Mouse (Mus musculus) heart, adult 18-20 months (tissue): ENCODE measurements around the gene Tmem50a. TPM values are rescaled to one million over a fixed set of nuclear protein-coding genes. Genes with fewer than 3 reads are reported as not detected.

ENCODE experiments used
- DNase-seq, 2 experiments: peaks; one replicate each; pipeline ENCODE4 v3.0.0; 2021 to 2022; ENCODE audit warnings: mixed read lengths in 1 of 2
- total RNA-seq, 2 experiments: library from RNA; stranded (reverse); gene quantifications; 2 replicates each; pipeline ENCODE4 v1.2.3; 2021

The Tmem50a gene
- total RNA-seq, 2 experiments from 2014 or later = 61.9 to 65.3 TPM

GRCm38 (mm10) chr4:134876171-134876570, 38.7 kb downstream of the Tmem50a start:
- no peak for DNase-seq

GRCm38 (mm10) chr4:134871950-134872349, 42.9 kb downstream of the Tmem50a start:
- DNase-seq = no peak

GRCm38 (mm10) chr4:134871477-134871876, 43.3 kb downstream of the Tmem50a start:
- no peak for DNase-seq

GRCm38 (mm10) chr4:134869815-134870375, 44.9 kb downstream of the Tmem50a start:
- DNase-seq = no peak

GRCm38 (mm10) chr4:134869068-134869730, 45.6 kb downstream of the Tmem50a start:
- no peak for DNase-seq

DNA sequence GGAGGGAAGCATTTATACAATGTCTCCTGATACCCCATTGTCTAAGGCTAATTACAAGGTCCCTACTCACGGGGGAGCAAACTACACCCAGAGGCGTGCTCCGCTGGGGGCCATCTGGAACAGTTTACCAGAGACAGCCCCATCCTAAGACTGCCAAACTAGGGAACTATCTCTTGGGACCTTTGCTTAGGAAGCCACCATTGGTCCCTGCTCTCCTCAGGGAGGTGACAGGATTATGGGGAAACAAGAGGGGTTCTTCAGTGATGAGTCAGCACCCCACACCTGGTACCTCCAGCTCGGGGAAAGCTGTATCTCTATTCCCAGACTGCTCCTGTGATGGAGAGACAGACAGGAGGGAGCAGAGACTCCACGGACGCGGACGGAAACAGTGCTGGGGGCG, 46.3 kb downstream of the Tmem50a start:
- DNase-seq = no peak

DNA sequence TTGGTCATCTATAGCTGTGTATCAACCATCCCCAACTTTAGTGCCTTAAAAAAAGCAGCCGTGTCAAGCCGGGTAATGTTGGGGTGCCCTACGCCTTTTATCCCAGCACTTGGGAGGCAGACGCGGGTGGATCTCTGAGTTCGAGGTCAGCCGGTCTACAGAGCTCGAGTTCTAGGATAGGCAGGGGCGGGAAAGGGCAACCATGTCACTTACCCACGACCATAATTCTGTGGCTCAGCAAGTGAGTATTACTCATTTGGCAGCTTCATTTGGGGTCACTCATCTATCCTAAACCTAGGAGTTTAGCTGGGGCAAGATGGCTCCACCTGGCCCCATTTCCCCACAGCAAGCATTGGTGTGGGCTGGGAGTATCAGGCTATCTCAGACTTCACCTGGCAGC, 46.8 kb downstream of the Tmem50a start:
- DNase-seq = no peak

DNA sequence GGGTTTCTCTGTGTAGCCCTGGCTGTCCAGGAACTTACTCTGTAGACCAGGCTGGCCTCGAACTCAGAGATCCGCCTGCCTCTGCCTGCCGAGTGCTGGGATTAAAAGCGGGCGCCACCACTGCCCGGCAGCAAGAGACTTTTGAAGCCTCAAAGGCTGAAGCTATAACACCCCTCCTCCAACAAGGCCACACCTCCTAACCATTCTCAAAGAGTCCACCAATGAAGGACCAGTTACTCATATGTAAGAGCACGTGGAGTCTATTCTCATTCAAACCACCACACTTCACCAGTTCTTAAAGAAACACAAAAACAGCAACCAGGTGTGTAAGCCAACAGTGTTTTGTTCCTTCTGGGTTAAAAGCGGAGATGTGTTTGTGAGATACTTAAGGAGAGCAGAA, 47.2 kb downstream of the Tmem50a start:
- no peak for DNase-seq

GRCm38 (mm10) chr4:134867213-134867612, 47.6 kb downstream of the Tmem50a start:
- DNase-seq = no peak

GRCm38 (mm10) chr4:134865789-134866188, 49.0 kb downstream of the Tmem50a start:
- DNase-seq = no peak

DNA sequence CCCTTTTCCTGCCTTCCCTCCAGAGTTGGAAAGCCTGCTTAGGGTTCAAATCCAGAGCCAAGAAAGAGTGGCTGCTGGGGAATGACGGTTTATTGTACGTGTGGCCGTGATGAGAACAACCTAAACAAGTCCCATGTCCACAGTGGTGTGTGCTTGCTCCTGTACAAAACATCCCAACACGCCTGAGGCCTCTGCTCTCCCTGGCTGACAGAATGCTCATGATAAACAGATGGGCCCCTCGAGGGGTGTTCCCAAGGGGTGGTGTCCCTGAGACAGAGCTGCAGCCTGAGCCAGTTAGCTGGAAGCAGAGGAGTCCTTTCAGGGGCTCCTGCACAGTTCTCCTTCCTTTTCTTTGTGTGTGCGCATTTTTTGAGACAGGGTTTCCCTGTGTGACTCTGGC, 49.5 kb downstream of the Tmem50a start:
- DNase-seq = no peak

DNA sequence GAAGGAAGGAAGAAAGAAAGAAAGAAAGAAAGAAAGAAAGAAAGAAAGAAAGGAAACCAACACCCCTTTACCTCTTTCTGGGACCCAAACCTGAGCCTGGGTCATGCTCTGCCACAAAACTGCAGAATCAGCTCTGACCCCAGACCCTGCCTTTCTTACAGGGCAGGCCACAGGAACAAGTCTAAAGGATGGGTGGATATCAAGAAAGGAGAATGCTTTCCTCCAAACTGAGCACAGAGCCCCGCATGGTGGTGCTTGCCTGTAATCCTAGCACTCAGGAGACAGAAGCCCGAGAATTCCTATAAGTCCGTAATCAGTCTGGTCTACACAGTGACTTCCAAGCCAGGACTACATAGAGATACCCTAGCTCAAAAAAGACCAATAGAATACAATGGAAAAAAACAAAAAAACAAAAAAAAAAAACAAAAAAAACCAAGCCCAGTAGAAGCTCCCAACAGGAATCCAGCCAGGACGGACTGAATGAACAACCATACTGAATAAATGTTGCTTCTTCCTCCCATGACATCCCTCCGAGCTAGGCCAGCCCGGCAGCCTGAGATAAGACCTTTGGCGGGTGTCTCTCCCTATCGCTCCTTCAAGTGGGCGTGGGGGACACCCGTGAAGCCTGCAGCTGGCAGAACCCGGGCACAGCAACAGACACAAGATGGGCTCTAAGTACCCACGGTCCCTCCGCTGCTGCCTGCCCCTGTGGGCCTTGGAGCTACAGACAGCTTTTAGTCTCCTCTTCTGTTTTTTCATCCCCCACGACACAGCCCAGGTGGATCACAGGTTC, 50.7 kb downstream of the Tmem50a start, which contains the start of gene Rhd:
Rhd (plus strand) TSS at position 600 of the 793 bp plus-strand sequence.
- no peak for DNase-seq

DNA sequence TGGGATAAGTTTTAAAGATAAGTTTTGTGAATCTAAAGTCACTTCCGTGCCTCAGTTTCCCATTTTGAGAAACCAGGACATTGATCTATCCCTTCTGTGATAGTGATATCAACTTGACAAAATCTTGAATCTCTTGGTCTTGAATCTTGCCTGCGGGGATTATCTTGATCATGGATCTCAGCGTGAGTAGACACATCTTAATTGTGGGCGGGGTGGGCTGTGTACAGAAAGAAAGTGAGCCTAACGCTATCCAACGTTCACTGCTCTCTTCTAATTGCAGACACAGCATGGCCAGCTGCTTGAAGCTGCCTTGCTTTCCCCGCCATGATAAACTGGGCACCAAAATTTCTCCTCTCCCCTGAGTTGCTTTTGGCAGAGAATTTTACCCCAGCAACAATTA, 51.8 kb downstream of the Tmem50a start:
- no peak for DNase-seq

- no peak for DNase-seq
These were observed 52.9 kb downstream of the Tmem50a start for GRCm38 (mm10) chr4:134861884-134862283.

GRCm38 (mm10) chr4:134858494-134858893, 56.3 kb downstream of the Tmem50a start:
- DNase-seq = no peak

DNA sequence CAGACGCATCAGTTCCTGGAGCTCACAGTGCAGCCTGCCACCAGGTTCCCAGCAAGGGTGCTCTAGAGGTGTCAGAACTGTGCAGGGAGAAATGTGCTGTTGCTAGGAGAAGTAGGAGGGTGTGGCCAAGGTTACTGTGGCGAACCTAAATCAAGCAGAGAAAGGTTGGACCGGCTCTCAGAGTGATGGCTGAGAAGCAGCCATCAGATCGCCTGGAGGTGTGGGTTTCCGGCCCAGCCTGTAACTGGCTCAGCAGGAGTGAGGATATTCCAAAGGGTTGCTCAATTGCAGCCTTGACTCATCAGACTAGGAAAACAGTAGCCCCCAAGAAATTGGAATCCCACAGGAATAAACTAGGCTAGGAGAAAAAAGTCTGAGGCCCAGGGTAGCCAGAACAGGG, 58.3 kb downstream of the Tmem50a start:
- no peak for DNase-seq

DNA sequence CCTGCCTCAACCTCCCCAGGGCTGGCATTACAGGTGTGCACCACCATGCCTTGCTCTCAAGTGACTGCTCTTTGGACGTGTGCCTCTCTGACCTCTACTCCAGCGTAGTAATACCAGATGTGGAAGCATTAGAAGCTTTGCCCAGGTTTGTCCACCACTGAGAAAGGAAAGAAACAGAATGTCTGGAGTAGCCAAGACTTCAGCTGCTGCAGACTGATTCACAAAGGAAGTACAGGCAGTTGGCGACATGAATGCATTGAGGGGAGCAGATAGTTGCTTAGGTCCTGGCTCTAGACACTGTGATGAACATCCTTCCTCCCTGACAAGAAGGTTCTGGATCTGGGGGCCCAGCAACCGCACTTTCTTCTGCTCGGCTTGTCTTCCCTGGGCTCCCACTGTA, 58.8 kb downstream of the Tmem50a start:
- no peak for DNase-seq

- DNase-seq = no peak
These were observed 59.5 kb downstream of the Tmem50a start for GRCm38 (mm10) chr4:134855371-134855770.

DNA sequence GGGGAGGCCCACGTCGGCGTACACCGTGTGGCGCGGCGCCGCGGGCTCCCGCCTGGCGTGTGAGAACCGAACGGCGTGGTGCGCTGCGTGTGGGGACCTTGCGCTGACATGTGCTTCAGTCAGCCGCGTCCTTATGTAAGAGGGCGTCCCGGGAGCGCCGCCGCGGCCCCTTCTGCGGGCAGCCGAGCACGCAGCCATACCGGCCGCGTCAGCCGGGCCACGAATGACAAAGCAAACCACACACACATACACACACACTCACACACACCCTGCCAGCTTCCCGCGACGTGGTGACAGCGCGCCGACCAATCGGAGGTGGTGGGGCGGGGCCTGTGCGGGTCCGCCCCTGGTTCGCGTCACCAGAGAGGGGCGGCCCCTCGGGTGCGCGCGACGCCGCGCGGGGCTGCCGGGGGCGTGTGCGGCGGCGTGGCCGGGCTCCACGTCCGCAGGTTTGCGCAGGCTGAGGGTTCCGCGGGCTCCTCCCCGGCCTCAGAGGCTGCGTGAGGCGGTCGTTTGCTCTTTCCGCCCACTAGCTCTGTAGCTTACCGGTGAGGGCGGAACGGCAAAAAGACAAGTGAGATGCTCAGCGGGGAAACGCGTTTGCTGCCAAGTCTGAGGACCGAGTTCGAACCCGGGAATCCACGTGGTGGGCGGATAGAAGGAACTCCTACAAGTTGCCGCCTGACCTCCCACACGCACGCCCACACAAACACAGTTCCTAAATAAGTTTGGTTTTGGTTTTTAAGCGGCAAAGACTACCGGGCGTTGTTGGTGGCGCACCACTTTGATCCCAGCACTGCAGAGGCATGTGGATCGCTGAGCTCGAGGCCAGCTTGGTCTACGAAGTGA, 61.0 kb downstream of the Tmem50a start:
- peak; percentile 94 to 95 for DNase-seq

- DNase-seq = peak; percentile 100
These were observed 61.6 kb downstream of the Tmem50a start, which contains the start of gene Maco1 for GRCm38 (mm10) chr4:134853259-134853636. Gene Maco1, minus strand, starts transcription at chr4:134853345.

- peak in 1 of 2 experiments; percentile 32 for DNase-seq
These were observed 62.2 kb downstream of the Tmem50a start for GRCm38 (mm10) chr4:134852438-134853255.
